Mouse (Mus musculus) heart, adult 2 months (tissue): ENCODE measurements around the gene Smim5.

Source experiments
- CTCF ChIP-seq: fragments of 200-600 bp; IDR thresholded peaks from 2 replicates; pipeline ENCODE4 v1.8.1; 2022; ENCODE audit warnings: antibody characterized with exemption, mild to moderate bottlenecking, moderate library complexity
- POLR2A ChIP-seq: fragments of 200-500 bp; IDR thresholded peaks from 2 replicates; pipeline ENCODE4 v1.6.1; 2011; ENCODE audit warnings: mild to moderate bottlenecking, low read depth, low read length, control low read depth; ENCODE audit not compliant: insufficient read depth

- TF ChIP-seq CTCF (no peak), POLR2A (no peak)
Observed at GRCm38 (mm10) chr11:115902831-115903230, 3.1 kb downstream of the Smim5 start.
